Mouse (Mus musculus): Measurements from ENCODE around the gene Prr11. TPM values are rescaled to one million over a fixed set of nuclear protein-coding genes. Genes with fewer than 3 reads are reported as not detected.
"Not testable (repeated sequence)": the region's sequence is repeated elsewhere in the genome, so short reads cannot be mapped to it uniquely, and the experiment has no call there.

The Prr11 gene
- total RNA-seq, 2 experiments from 2014 or later = 0.31 to 0.35 TPM

- DNase-seq = no peak
- intact Hi-C loops (cut with DNase I) = no loop called here
Measured at GRCm38 (mm10) chr11:87056286-87056685, 52.2 kb downstream of the Prr11 start.

DNA sequence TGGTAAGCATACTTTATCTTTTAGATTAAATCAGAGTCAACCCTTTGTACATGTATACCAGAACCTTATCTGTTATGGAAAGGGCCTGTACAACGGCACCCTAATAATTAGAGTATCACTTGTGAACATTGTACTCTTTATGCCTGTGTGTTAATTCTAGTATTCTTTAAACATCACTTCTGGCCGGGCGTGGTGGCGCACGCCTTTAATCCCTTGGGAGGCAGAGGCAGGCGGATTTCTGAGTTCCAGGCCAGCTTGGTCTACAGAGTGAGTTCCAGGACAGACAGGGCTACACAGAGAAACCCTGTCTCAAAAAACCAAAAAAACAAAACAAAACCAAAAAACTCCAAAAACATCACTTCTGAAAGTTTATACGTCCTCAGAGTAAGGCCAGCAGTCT, 59.6 kb downstream of the Prr11 start:
- intact Hi-C loops (cut with DNase I); DNase-seq: not testable (repeated sequence)

DNA sequence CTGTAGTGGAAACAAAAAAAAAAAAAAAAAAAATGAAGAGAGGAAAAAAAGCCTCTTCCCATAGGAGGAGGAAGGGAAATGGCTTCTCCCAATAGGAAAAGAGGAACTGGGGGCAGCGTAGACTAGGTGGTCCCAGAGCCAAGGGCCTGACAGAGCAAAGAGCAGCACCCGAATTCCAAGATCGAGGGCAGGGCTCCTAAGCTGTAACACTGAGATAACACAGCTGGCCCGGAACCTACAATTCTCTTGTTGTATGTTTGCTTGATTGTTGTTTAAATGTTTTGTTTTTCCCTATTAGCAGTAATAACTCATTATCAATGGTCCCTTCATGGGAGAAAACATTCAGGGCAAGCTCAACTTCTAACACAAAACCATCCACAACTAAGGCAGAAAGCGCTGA, 61.5 kb downstream of the Prr11 start:
- intact Hi-C loops (cut with DNase I) = no loop called here

GRCm38 (mm10) chr11:87043052-87043451, 65.5 kb downstream of the Prr11 start:
- DNase-seq = no peak
- intact Hi-C loops (cut with DNase I) = no loop called here

More for the DNA sequence above, 61.5 kb downstream of the Prr11 start:
- no peak for DNase-seq

GRCm38 (mm10) chr11:87039307-87039963, 69.1 kb downstream of the Prr11 start:
- intact Hi-C loops (cut with DNase I) = no loop called here

More at GRCm38 (mm10) chr11:87039307-87039963, 69.1 kb downstream of the Prr11 start:
- no peak for DNase-seq

Small RNA genes lying within 50 kb of the gene (microRNA-seq; reads per million reads assigned to microRNA genes)
- 98.1 to 131 reads per million in 2 experiments for gene Mir301

Other genes starting within 250 kb of the Prr11 start
- 1 to 10 TPM; 4.1 to 4.8 TPM for gene Ypel2, start 115.0 kb downstream of the Prr11 start, total RNA-seq (2021)
- gene Gdpd1, start 34.6 kb downstream of the Prr11 start, total RNA-seq (2021) = 1 to 10 TPM; 2.9 to 3.5 TPM
- 1 to 10 TPM; 6.8 to 7.9 TPM for gene Smg8, start 21.9 kb downstream of the Prr11 start, total RNA-seq (2021)
- gene Ska2, start 526 bp upstream of the Prr11 start, total RNA-seq (2021) = 1 to 10 TPM; 2.6 to 3.4 TPM
- gene Trim37, start 18.4 kb upstream of the Prr11 start, total RNA-seq (2021) = 1 to 10 TPM; 2.9 TPM